Mouse (Mus musculus): ENCODE results near the gene Gpc6. TPM values are rescaled to one million over a fixed set of nuclear protein-coding genes. Genes with fewer than 3 reads are reported as not detected.

Gene Gpc6
- total and polyA plus RNA-seq, 3 experiments, result not detected

- TF ChIP-seq MEF2A (IDR thresholded peaks at IDR 0.05; ENCODE audit: borderline replicate concordance, low read depth, low read length), result peak; percentile 23; the same call in 1 of the 2 replicates
- TF ChIP-seq MXI1 (IDR thresholded peaks at IDR 0.05; ENCODE audit: low read depth, low read length), result no peak
- peak; percentile 95 for TF ChIP-seq EP300 (IDR thresholded peaks at IDR 0.05; ENCODE audit: low read length)
- no peak for TF ChIP-seq ZMIZ1 (IDR thresholded peaks at IDR 0.05; ENCODE audit: low read depth, low read length)
- no peak for TF ChIP-seq UBTF (IDR thresholded peaks at IDR 0.05; ENCODE audit: low read depth, low read length)
- peak; percentile 69 for TF ChIP-seq ETS1 (conservative IDR thresholded peaks at IDR 0.05; ENCODE audit: low read depth, low read length)
- no peak for TF ChIP-seq KAT2A (IDR thresholded peaks at IDR 0.05; ENCODE audit: insufficient replicate concordance, low read length)
- no peak for TF ChIP-seq MAZ (IDR thresholded peaks at IDR 0.05; ENCODE audit: low read depth, low read length)
- no peak for TF ChIP-seq RCOR1 (conservative IDR thresholded peaks at IDR 0.05; ENCODE audit: low read depth, low read length)
Measured at GRCm38 (mm10) chr14:117625100-117625710, 700.1 kb downstream of the Gpc6 start (continued).

DNA sequence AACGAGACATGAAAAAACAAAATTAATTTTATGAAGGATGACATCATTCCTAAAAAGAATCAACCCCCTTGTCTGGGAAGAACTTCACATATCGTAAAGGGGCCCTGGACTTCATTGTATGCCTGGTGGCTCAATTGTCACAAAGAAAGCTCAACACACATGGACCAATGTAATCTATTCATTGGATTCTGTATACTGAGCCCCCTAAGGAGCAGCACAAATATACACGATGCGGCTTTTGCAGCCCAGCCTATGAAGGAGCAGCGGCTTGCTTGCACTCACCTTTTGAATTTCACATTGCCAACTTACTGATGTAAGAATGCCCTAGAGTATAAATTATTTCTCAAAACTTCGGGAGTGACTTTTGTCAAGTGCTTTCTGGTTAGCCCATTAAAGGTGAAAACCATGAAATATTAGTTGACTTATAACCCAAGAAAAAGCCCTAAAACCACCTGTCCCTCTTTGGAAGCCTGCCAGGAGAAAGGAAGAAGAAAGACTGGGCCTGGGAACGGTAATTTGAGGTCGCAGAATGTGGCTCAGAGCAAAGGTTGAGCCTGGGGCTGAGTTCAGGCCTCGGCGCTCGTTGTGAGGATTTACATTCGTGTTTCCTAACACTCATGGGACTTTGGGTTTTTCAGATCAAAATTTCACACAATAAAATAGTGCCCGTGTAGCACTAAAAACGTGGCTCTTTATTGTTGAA lies 709.3 kb downstream of the Gpc6 start:
- H3K4me1 ChIP-seq (ENCODE audit: control insufficient read depth in 1 of 2, insufficient read depth in 2 of 2), result no peaks in the 10 kb centered on the region
- H3K27ac ChIP-seq (ENCODE audit: insufficient read depth, low read depth), result no peak overlapping the region
- TF ChIP-seq POLR2AphosphoS2 (IDR thresholded peaks at IDR 0.05; ENCODE audit: low read depth, low read length), result no peak
- TF ChIP-seq TCF12 (IDR thresholded peaks at IDR 0.05; ENCODE audit: low read depth, low read length), result no peak
- TF ChIP-seq MAZ (IDR thresholded peaks at IDR 0.05; ENCODE audit: low read depth, low read length), result no peak
- TF ChIP-seq KAT2A (IDR thresholded peaks at IDR 0.05; ENCODE audit: insufficient replicate concordance, low read length), result no peak
- no peak for TF ChIP-seq USF1 (IDR thresholded peaks at IDR 0.05; ENCODE audit: low read depth, low read length)
- TF ChIP-seq MEF2A (IDR thresholded peaks at IDR 0.05; ENCODE audit: borderline replicate concordance, low read depth, low read length), result no peak
- TF ChIP-seq HCFC1 (IDR thresholded peaks at IDR 0.05; ENCODE audit: low read depth, low read length), result no peak
- TF ChIP-seq E2F4 (IDR thresholded peaks at IDR 0.05; ENCODE audit: insufficient replicate concordance, low read depth, low read length), result no peak
- no peak for TF ChIP-seq MXI1 (IDR thresholded peaks at IDR 0.05; ENCODE audit: low read depth, low read length)
- TF ChIP-seq MYC (IDR thresholded peaks at IDR 0.05; ENCODE audit: low read depth, low read length), result no peak
- TF ChIP-seq JUND (conservative IDR thresholded peaks at IDR 0.05; ENCODE audit: low read depth, low read length), result no peak
- TF ChIP-seq TBP (conservative IDR thresholded peaks at IDR 0.05; ENCODE audit: low read depth, low read length), result no peak
- TF ChIP-seq ZNF384 (IDR thresholded peaks at IDR 0.05; ENCODE audit: low read depth, low read length), result no peak
- no peaks in the 10 kb centered on the region for H3K79me2 ChIP-seq (replicated peaks; ENCODE audit: control insufficient read depth, extremely low read depth, insufficient read depth, poor library complexity, severe bottlenecking)
- H3K9ac ChIP-seq (ENCODE audit: insufficient read depth, low read depth), result no peak overlapping the region
- H3K9me3 ChIP-seq (replicated peaks; ENCODE audit: low read length), result no peaks in the 10 kb centered on the region
- no peaks in the 10 kb centered on the region for H3K36me3 ChIP-seq (replicated peaks in 1 of 2; ENCODE audit: control insufficient read depth in 1 of 2, insufficient read depth in 1 of 2, low read length in 1 of 2)
- no peak overlapping the region for H3K4me2 ChIP-seq (ENCODE audit: insufficient read depth, low read depth, poor library complexity, severe bottlenecking)
- no peak overlapping the region for H3K4me3 ChIP-seq (replicated peaks in 1 of 3; ENCODE audit: low read depth in 2 of 3, low read length in 2 of 3, poor library complexity in 1 of 3)
- no peak for DNase-seq (ENCODE audit: extremely low read depth)
- H3K27me3 ChIP-seq (replicated peaks), result no peaks in the 10 kb centered on the region
- in situ Hi-C loops (cut with MboI; ENCODE audit: low pct_ligation_motif_present, low pct_unique_long_range_greater_than_20kb, low sequenced_read_pairs), result no loop called here
- dilution Hi-C loops (cut with MboI; ENCODE audit: extremely low pct_ligation_motif_present, extremely low pct_unique_long_range_greater_than_20kb, low sequenced_read_pairs), result no loop called here

All from CH12.LX (cell line).